Mouse (Mus musculus) ovary, adult 18-20 months (tissue): ENCODE results near the gene Eif5a.
"Not testable (repeated sequence)": the region's sequence is repeated elsewhere in the genome, so short reads cannot be mapped to it uniquely, and the experiment has no call there.

ENCODE experiments used
- DNase-seq: peaks from one replicate; pipeline ENCODE4 v3.0.0; 2022; ENCODE audit warnings: low spot score, mixed read lengths

The Eif5a gene

DNA sequence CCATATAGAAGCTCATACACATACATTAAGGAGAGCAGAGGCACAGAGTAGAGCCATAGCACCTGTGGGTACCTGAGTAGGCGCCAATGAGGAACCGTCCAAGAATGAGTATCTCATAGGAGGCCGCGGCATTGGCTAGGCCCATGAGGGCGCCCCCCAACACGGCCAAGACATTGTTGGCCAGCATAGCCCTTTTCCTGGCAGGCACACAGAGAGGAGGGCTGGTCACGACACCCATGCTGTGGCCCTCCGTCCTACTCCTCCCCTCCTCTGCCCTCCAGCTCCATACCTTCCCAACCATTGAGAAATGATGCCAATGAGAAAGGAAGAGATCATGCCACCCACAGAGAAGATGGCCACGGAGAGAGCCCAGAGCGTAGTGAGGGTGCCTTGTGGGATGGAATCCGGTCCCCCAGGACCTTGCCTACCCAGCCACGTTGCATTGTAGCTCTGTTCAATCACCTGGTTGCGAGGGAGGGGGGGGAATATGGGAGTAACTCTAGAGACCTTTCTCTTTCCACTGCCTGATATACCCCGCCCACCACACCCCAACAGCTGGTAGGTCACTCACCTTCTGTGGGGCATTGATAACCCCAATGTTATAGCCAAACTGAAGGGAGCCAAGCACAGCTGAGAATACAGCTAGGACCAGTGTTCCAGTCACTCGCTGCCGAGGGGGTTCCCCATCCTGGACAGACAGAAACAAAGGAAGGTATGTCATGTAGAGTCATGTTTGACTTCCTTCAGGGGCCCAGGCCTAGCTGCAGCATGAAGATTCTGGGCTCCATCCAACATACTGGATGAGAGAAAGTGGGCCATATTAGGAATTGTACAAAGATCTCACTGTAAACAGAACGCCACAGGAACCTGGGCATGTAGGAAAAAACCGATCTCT, 24.5 kb upstream of the Eif5a start:
- DNase-seq, result no peak

GRCm38 (mm10) chr11:69945216-69945615, 23.5 kb upstream of the Eif5a start:
- no peak for DNase-seq

GRCm38 (mm10) chr11:69940962-69941361, 19.2 kb upstream of the Eif5a start:
- DNase-seq, result no peak

- DNase-seq, result no peak
Observed at GRCm38 (mm10) chr11:69939731-69940130, 18.0 kb upstream of the Eif5a start.

DNA sequence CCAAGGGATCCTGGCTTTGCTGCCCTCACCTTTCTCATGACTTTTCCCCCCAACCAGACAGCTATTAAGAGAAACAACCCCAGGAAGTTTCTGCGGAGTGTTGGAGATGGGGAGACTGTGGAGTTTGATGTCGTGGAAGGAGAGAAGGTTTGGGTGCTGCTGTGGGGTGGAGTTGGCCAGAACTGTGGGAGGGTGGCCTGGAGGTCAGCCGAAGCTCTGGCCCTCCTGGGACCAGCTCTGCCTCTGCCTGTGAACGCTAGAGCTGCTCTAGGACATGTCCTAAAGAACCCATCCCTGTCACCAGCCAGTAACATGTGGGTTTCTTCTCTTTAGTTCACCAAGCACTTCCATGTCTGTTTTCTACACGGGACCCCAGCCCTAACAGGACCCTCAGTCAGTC, 17.4 kb upstream of the Eif5a start:
- no peak for DNase-seq

DNA sequence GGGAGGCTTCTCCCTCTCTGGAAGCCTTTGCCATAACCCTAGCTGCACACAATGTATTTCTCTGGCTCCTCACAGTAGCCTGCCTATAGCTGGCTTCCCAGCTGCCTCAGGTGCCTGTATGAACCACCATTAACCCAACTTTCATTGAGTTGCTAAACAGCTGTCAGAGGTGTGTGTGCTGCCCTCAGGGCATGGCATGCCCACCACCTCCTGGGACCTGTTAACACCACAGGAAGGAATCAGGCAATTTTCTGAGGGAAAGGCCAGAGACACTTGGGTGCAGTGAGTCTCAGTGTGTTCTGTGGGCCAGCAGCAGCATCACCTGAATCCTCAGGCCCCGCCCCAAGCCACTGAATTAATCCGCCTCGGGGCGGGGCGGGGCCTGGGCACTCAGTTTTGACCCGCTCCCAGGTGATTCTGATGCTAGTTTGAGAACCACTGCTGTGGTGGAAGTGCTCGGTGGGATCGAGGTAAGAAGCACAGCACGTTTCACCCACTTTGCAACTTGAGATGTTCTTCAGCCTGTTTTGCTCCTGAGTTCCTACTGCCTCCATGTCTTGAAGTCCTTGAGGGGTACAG, 16.7 kb upstream of the Eif5a start:
- no peak for DNase-seq

GRCm38 (mm10) chr11:69937834-69938233, 16.1 kb upstream of the Eif5a start:
- no peak for DNase-seq

DNA sequence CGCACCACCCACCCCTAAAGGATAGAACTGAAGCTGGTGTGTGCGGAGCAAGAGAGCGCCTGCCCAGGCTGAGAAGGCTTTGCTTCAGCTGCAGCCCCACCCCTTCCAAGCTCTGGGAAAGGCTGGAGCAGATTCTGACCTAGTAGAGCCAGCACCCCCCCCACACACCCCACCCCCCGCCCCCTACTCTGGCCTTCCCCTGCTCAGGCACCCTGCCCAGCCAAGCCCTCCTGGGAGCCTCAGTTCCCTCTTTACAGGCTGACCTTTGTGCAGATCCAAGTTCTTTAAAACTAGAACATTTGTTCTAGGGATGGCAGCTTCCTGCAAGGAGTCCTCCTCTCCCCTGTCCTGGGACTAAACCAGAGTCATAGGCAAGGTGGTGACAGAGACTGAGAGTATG, 15.6 kb upstream of the Eif5a start:
- no peak for DNase-seq

GRCm38 (mm10) chr11:69936714-69937347, 15.1 kb upstream of the Eif5a start:
- no peak for DNase-seq

DNA sequence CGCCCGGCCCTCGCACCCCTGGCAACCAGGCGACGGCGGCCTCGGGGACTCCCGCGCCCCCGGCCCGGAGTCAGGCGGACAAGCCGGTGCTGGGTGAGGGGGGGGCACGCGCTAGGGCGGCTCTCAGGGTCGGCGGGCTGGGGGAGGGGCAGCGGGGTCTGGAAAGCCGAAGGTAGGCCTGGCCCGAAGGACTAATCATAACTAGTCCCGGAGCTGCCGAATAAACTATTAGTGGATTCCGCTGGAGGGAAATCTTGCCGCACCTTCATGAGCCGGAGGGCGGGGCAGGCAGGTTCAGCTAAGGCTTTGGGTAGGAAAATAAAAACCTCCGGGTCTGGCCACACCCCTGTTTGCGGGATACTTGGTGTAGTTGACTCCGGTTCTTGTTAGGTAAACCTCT, 14.4 kb upstream of the Eif5a start:
- DNase-seq, result no peak

DNA sequence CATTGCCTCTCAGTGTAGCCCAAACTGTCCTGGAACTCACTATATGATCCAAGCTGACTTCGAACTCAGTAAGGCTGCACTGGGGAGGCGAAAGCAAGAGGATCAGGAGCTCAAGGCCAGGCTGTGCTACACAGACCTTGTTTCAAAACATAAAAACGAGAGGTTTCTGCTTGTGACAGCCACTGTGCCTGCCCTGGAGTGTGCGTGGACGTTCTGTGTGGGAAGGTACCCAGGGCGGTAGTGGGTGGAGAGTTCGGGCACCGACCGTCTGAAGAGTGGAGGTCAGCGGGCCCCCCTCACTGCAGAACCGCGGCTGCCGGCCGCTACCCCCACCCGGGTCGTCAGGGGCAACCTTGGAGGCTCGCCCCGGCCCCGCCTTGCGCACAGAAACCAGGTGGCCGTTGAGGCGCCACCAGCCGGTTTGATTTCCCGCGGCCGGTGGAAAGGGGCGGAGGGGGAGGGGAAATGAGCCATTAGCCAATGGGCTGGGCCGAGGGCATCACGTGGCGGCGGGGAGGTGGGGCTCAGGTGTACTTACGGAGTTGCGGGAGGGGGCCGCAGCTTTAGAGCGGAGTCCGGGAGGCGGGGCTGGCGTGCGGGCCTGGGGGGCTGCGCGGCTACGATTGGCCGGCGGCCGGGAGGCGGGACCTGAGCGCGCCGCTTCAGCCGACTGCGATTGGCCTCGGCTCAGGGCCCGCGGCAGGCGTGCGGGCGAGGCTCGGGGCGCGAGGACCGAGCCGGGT, 13.6 kb upstream of the Eif5a start, which contains the start of gene Ybx2:
Gene Ybx2, plus strand, starts transcription at position 660 of the 743 bp plus-strand sequence.
- peak; percentile 71 for DNase-seq

DNA sequence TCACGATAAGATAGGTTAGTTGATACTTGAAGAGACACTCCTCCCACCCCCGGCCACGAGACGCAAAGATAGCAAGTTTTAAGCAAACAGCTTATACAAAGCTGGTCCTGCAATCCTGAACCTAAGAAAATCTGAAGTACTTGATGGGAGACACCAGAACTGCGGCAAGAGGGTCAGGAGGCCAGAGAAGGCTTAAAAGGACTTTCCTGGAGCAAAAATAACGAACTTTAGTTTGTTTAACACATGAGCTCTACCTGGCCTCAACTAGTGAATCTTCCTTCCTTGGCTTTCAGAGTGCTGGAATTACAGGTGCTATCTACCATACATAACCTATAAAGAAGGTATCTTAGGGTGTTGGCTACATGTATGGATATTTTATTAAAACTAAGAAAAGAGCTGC, 12.9 kb upstream of the Eif5a start:
- DNase-seq, result no peak

- DNase-seq, result peak; percentile 73
Observed at GRCm38 (mm10) chr11:69934169-69934568, 12.4 kb upstream of the Eif5a start.

DNA sequence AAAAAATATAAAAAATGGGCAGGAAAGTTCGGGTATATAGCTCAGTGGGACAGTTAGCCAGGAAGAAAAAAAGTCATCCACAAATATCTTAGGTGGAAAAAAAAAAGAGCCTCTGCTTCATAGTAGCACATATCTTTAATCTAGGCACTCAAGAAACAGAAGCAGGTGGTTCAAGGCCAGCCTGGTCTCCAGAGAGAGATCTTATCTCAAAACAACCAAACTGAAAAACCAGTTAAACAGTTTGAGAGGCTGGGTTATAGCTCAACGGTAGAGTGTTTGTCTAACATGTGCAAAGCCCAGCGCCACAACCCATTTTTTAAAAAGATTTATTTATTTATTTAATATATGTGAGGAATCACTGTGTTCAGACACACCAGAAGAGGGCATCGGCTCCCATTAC, 11.3 kb upstream of the Eif5a start:
- no peak for DNase-seq

GRCm38 (mm10) chr11:69932254-69932653, 10.5 kb upstream of the Eif5a start:
- no peak for DNase-seq

DNA sequence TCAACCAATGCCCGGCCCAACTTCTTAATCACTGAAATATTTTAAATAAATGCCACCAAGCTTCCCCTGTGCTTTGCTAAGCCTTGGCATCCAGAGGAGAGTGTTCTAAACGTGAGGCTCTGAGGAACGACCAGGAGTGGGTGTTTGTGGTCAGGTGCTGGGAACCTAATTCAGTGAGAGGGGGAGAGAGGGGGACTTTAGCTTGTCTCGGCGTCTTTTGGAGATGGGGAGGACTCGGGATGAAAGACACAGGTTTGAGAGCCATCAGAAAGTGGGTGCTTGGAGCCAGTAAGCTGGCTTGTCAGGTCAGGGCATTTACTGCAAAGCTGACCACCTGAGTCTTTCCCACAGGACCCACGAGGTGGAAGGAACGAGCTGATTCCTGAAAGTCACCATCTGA, 10.0 kb upstream of the Eif5a start:
- DNase-seq, result no peak

DNA sequence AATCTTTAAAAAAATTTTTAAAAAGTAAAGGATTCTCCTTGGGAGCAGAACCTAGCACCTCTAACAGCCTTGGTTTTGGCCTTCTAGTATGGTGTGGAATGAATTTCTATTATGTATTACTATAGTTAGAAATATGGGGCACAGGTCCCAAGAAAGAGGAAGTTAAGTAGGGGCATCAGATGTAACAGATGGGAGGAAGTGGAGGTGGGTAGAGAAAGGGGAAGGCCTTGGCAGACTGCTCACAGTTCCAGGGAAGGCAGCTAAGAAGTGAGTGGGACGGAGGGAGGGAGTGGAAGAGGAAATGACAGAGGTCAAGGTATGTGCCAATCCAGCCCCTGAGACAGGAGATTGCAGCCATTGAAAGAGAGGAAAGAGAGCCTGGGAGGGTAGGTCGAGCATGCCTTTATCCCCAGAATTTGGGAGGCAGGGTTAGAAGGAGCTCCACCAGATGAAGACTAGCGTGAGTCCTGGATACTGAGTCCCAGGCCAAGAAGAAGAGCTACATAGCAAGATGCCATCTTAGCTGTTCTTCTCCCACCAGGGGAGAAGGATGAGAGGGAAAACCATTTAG, 9.3 kb upstream of the Eif5a start:
- no peak for DNase-seq

- not testable (repeated sequence) for DNase-seq
Observed at GRCm38 (mm10) chr11:69930176-69930575, 8.4 kb upstream of the Eif5a start.

DNA sequence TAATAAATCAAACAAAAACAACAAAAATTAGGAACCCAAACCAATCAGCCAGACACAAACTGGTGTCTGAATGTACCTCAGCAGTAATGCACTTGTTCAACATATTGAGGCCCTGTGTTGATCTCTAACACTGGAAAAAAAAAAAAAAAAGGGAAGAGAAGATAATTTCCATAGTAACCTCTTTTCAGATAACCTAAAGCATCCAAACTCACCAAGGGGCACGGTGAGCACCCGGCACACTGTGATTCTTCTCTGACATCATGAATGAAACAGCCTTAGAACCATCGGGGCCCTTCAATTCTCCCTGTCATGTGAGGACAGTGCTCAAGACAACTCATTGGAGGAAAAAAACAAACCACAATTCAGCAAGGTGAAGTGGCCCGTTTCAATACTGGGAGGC, 8.0 kb upstream of the Eif5a start:
- DNase-seq, result no peak

GRCm38 (mm10) chr11:69927501-69927900, 5.7 kb upstream of the Eif5a start:
- DNase-seq, result no peak

- no peak for DNase-seq
Observed at GRCm38 (mm10) chr11:69922796-69923195, 1.0 kb upstream of the Eif5a start.
